Mouse (Mus musculus): ENCODE measurements around the gene Knstrn. TPM values are rescaled to one million over a fixed set of nuclear protein-coding genes. Genes with fewer than 3 reads are reported as not detected.

Knstrn gene
- polyA plus RNA-seq, 1 experiment, result 59.0 TPM

DNA sequence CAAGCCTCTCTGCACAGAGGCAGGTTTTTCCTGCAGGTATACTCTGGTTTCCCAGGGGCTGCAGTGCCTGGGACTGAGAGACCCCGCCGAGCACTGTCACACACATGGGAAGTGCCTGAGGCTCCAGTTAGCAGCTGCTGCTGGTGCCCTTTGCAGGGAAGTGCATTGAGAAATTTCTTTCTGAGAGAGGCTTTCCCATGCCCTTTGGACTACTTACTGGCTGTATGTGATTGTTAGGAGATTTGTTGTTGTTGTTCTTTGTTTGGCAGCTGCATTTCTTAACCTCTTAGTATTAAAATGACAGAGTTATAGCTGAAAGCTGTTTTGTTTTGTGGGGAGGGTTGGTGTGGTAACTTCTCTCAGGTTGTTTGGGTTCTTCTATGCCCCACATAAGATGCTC lies 2.9 kb upstream of the Knstrn start:
- no peaks in the 10 kb centered on the region for H3K4me1 ChIP-seq (ENCODE audit: control insufficient read depth, insufficient read depth, low read length)
- no peak for TF ChIP-seq POLR2A (IDR thresholded peaks at IDR 0.05; ENCODE audit: low read depth, low read length)
- TF ChIP-seq CTCF (IDR thresholded peaks at IDR 0.05; ENCODE audit: borderline replicate concordance, insufficient read depth, low read length), result no peak
- no peak overlapping the region for H3K4me3 ChIP-seq (ENCODE audit: insufficient read depth, low read length)
- H3K27ac ChIP-seq (ENCODE audit: insufficient read depth, low read length), result no peak overlapping the region

DNA sequence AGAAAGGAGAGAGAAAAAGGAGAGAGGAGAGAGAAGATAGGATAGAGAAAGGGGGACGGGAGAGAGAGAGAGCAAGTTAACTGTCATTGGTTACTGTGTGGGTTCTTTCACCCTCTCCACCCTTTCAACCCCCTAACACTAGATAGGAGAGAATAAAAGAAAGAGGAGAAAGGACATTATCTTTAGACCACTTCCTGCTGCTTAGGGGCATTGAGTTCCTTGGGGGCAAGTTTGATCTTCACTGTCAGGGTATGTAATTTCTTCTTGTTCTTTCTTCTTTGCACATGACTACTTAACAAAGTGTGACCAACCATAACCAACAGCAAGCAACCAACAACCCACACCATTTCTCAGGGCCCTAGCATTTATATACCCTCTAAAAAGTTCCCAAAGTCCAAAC lies 1.1 kb upstream of the Knstrn start:
- H3K4me3 ChIP-seq (ENCODE audit: insufficient read depth, low read length), result no peak overlapping the region
- H3K27ac ChIP-seq (ENCODE audit: insufficient read depth, low read length), result no peak overlapping the region
- TF ChIP-seq POLR2A (IDR thresholded peaks at IDR 0.05; ENCODE audit: low read depth, low read length) (no peak), CTCF (IDR thresholded peaks at IDR 0.05; ENCODE audit: borderline replicate concordance, insufficient read depth, low read length) (no peak)
- no peaks in the 10 kb centered on the region for H3K4me1 ChIP-seq (ENCODE audit: control insufficient read depth, insufficient read depth, low read length)

DNA sequence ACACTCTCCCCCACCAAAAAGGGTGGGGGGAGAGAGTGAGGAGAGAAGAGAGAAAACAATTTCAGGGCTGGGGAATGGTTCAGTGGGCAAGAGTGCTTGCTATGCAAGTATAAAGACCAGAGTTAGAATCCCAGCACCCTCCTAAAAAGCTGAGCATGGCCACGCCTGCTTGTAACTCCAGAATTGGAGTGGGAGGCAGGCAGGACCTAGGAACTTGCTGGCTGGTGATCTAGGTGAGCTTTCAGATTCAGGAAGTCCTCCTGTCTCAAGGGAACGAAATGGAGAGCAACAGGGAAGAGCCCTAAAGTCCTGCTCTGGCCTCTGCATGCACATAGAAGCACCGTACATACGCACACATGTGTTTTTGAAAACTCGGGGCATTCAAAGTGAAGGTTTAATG lies 9.0 kb downstream of the Knstrn start:
- no peaks in the 10 kb centered on the region for H3K4me1 ChIP-seq (ENCODE audit: control insufficient read depth, insufficient read depth, low read length)
- H3K4me3 ChIP-seq (ENCODE audit: insufficient read depth, low read length), result no peak overlapping the region
- TF ChIP-seq CTCF (IDR thresholded peaks at IDR 0.05; ENCODE audit: borderline replicate concordance, insufficient read depth, low read length), result no peak
- TF ChIP-seq POLR2A (IDR thresholded peaks at IDR 0.05; ENCODE audit: low read depth, low read length), result no peak
- H3K27ac ChIP-seq (ENCODE audit: insufficient read depth, low read length), result no peak overlapping the region

DNA sequence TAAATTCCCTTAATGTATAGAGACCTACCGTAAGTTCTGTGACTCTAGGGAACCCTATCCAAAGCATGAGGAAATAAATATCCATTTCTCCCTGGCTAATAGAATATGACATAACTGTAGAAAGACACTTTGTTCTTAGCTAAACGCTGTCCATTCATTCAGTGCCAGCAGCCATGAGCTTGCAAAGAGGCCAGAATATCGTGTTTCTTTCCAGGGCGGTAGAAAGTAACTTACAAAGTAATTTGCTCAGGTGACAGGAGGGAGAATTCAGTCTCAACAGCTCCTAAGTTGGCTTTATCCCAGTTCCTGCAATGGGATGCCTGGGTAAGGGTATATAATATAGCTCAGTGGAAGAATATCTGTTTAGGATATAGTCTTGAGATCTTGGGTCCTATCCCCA lies 10.6 kb downstream of the Knstrn start:
- no peak overlapping the region for H3K27ac ChIP-seq (ENCODE audit: insufficient read depth, low read length)
- peaks cover 3% of the 10 kb centered on the region for H3K4me1 ChIP-seq (ENCODE audit: control insufficient read depth, insufficient read depth, low read length)
- TF ChIP-seq POLR2A (IDR thresholded peaks at IDR 0.05; ENCODE audit: low read depth, low read length) (no peak), CTCF (IDR thresholded peaks at IDR 0.05; ENCODE audit: borderline replicate concordance, insufficient read depth, low read length) (no peak)
- H3K4me3 ChIP-seq (ENCODE audit: insufficient read depth, low read length), result no peak overlapping the region

DNA sequence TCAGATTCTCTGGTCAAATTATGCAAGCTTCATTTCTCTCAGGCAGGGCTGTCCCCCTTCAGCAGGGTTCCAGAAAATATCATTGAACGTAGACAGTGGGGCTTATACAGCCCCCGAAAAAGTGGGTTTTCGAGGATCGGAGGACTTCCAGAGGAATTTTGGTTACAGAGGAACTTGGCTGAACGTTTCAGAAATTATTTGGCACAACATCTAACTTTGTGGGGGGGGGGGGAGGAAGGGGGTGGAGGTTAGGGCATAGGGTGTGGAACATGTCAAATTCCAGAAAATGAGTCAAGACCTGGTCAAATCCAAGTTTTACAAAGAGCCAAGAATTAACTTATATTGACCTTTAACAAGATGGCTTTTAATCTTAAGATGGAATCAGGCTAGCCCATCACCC lies 15.3 kb downstream of the Knstrn start:
- TF ChIP-seq CTCF (IDR thresholded peaks at IDR 0.05; ENCODE audit: borderline replicate concordance, insufficient read depth, low read length) (no peak), POLR2A (IDR thresholded peaks at IDR 0.05; ENCODE audit: low read depth, low read length) (no peak)
- peaks cover 3% of the 10 kb centered on the region for H3K4me1 ChIP-seq (ENCODE audit: control insufficient read depth, insufficient read depth, low read length)
- H3K4me3 ChIP-seq (ENCODE audit: insufficient read depth, low read length), result no peak overlapping the region
- H3K27ac ChIP-seq (ENCODE audit: insufficient read depth, low read length), result no peak overlapping the region

DNA sequence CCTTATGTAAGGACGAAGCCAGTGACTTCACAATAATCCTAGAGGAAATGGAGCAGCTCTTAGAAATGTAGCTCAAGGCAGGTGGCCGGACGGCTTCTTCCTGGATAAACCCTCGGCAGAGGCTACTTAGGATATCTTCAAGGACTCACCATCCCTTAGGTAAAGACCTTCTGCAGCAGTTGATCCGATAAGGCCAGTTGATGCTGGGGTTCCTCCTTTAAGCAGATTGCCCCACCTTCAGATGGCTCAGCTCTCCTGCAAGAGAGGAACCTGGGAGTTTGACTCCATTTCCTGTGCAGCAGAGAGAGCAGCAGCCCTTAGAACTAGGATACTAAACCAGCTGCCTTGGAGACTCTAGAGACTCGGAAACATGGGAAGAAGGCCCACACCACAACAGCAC lies 20.3 kb downstream of the Knstrn start:
- Histone ChIP-seq H3K4me3 (ENCODE audit: insufficient read depth, low read length) (no peak overlapping the region), H3K27ac (ENCODE audit: insufficient read depth, low read length) (no peak overlapping the region), H3K4me1 (ENCODE audit: control insufficient read depth, insufficient read depth, low read length) (no peaks in the 10 kb centered on the region)
- no peak for TF ChIP-seq POLR2A (IDR thresholded peaks at IDR 0.05; ENCODE audit: low read depth, low read length)

DNA sequence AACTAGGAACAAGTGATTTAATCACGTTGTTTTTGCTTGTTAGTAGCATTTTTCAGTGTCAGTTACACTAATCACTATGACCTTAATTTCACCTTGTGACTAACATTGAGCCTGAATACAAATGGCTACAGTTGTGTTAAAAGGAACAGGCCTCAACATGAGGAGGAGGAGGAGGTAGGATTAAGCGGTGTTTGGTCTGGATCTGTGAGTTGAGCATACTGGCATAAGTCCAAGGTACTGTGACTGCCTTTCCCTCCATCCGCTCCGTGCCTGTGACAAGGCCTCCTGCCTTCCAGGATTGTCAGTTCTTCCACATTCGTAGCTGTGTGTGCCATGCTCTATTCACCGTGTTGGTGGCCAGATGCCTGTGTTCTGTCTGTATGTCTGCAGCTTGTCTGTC lies 21.3 kb downstream of the Knstrn start:
- no peak overlapping the region for H3K27ac ChIP-seq (ENCODE audit: insufficient read depth, low read length)
- TF ChIP-seq POLR2A (IDR thresholded peaks at IDR 0.05; ENCODE audit: low read depth, low read length) (no peak), CTCF (IDR thresholded peaks at IDR 0.05; ENCODE audit: borderline replicate concordance, insufficient read depth, low read length) (no peak)
- H3K4me3 ChIP-seq (ENCODE audit: insufficient read depth, low read length), result no peak overlapping the region
- no peaks in the 10 kb centered on the region for H3K4me1 ChIP-seq (ENCODE audit: control insufficient read depth, insufficient read depth, low read length)

DNA sequence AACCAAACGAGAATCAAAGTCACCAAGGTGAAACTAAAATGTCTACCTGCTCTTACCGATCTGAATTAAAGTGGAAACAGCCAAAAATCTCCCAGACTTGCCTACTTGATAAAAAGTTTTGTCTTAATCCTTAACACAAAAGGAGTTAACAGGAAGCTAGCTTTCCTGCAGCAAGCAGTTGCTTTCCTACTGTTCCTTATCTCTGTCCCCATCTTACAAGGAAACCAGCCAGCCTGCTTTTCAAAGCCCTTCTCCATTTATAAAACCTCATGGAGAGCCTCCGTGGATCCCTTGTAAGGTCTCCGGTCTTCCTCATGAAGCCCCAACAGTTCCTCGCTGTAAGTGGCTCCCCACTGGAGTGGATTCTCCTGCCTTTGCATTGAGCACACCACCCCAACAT lies 24.5 kb downstream of the Knstrn start:
- no peak overlapping the region for H3K27ac ChIP-seq (ENCODE audit: insufficient read depth, low read length)

DNA sequence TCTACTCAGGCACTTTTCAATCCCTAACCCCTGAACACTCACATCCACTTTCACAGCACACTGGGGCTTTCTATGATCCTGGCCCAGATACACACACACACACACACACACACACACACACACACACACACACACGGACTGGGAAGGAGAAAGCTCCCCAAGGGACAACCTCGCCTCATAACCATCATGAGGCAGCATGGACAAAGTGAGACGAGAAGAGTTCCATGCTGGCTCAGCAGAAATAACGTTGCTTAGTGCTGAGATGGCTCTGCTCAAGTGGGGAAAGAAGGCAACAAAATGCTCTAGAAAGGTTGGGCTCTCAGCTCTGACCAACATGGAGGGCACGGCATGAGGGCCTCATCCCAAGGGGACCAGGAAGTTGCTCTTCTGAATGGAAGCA lies 27.4 kb downstream of the Knstrn start:
- no peak overlapping the region for H3K4me3 ChIP-seq (ENCODE audit: insufficient read depth, low read length)
- TF ChIP-seq CTCF (IDR thresholded peaks at IDR 0.05; ENCODE audit: borderline replicate concordance, insufficient read depth, low read length) (no peak), POLR2A (IDR thresholded peaks at IDR 0.05; ENCODE audit: low read depth, low read length) (no peak)
- H3K4me1 ChIP-seq (ENCODE audit: control insufficient read depth, insufficient read depth, low read length), result peaks cover 3% of the 10 kb centered on the region; the same call in 1 of the 2 replicates
- no peak overlapping the region for H3K27ac ChIP-seq (ENCODE audit: insufficient read depth, low read length)

More for the DNA sequence above, 24.5 kb downstream of the Knstrn start:
- peaks cover 3% of the 10 kb centered on the region; the same call in 1 of the 2 replicates for H3K4me1 ChIP-seq (ENCODE audit: control insufficient read depth, insufficient read depth, low read length)
- H3K4me3 ChIP-seq (ENCODE audit: insufficient read depth, low read length), result no peak overlapping the region
- TF ChIP-seq CTCF (IDR thresholded peaks at IDR 0.05; ENCODE audit: borderline replicate concordance, insufficient read depth, low read length) (no peak), POLR2A (IDR thresholded peaks at IDR 0.05; ENCODE audit: low read depth, low read length) (no peak)

DNA sequence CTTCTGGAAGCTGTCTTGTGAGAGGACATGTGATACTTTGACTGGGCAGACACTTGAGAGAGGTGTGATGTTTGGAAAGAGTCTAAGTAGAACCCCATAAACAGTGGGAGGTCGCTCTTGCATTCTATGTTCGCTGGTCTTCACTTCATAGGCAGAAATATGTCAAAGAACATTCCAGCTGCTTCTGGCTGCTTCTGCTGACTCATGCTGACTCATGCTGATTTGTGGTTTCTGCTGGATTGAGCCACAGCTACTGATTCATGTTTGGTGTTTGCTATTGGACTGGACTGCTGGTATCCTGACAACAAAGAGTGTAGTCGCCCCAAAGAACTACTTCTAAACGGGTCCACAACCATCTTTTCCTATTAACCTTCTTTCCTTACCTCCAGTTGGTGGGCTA lies 28.0 kb downstream of the Knstrn start:
- Histone ChIP-seq H3K27ac (ENCODE audit: insufficient read depth, low read length) (peak overlapping the region; percentile 48; the same call in 1 of the 2 replicates), H3K4me1 (ENCODE audit: control insufficient read depth, insufficient read depth, low read length) (peaks cover 3% of the 10 kb centered on the region; the same call in 1 of the 2 replicates), H3K4me3 (ENCODE audit: insufficient read depth, low read length) (no peak overlapping the region)
- TF ChIP-seq POLR2A (IDR thresholded peaks at IDR 0.05; ENCODE audit: low read depth, low read length), result no peak
- TF ChIP-seq CTCF (IDR thresholded peaks at IDR 0.05; ENCODE audit: borderline replicate concordance, insufficient read depth, low read length), result no peak

DNA sequence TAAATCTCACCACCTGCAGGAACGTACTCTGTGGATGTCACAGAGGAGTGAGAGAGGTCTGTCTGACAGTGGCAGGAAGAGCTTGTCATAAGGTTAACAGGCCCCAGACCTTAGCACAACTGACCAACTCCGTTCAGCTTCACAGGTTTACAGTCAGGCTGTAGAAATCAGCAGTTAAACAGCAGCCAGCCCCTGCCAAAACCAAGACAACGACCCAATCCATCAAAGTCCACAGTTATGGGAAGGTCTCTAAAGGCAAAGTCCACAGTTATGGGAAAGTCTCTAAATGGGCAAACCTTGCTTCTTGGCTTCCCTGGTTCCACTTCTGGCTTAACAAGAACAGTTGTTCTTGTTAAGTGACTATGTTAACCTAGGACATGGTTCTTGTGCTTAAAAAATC lies 30.6 kb downstream of the Knstrn start:
- Histone ChIP-seq H3K4me3 (ENCODE audit: insufficient read depth, low read length) (no peak overlapping the region), H3K27ac (ENCODE audit: insufficient read depth, low read length) (no peak overlapping the region), H3K4me1 (ENCODE audit: control insufficient read depth, insufficient read depth, low read length) (peaks cover 3% of the 10 kb centered on the region; the same call in 1 of the 2 replicates)
- no peak for TF ChIP-seq POLR2A (IDR thresholded peaks at IDR 0.05; ENCODE audit: low read depth, low read length)
- TF ChIP-seq CTCF (IDR thresholded peaks at IDR 0.05; ENCODE audit: borderline replicate concordance, insufficient read depth, low read length), result no peak

All from embryonic fibroblast, embryonic 13.5 days (primary cell).